ENCODE assay signal across 12 mouse cellular contexts in genomic region chr4:119531813-119532212, GRCm38 (mm10). TPM values are rescaled to one million over a fixed set of nuclear protein-coding genes. Genes with fewer than 3 reads are reported as not detected.
DNase-seq lines count a peak whose midpoint lies in the region; ATAC-seq and TF ChIP-seq lines count a peak whose summit lies in the region.
"Had no signal": no experiment of that assay in that cellular context is flagged by ENCODE, and none has a peak within 500 bp of the region (broad histone marks: within the 10 kb centered on the region; RNA-seq: fewer than 3 reads in every experiment).

No protein-coding gene starts in this region.

- no peak overlapping the region for H3K27ac ChIP-seq in gastrocnemius, adult 2 months
- H3K27ac ChIP-seq: forebrain, embryonic 12.5 days; liver, embryonic 13.5 days had no signal

- TF ChIP-seq CTCF in gastrocnemius, adult 2 months (IDR thresholded peaks at IDR 0.05), result peak; percentile 60
- TF ChIP-seq CTCF in lung, adult 2 months (IDR thresholded peaks at IDR 0.05; ENCODE audit: insufficient read depth, low read length), result no peak

- peak; percentile 41 for ATAC-seq in CD4-positive, CD25-positive, alpha-beta regulatory T cell, adult 4 months

- intact Hi-C loops in gastrocnemius, adult 2 months (cut with DNase I), result loop anchor here (2.0 to 5.0 kb wide), 2 partner anchors 101 to 285 kb away; no protein-coding TSS in a partner anchor
- intact Hi-C loops in gastrocnemius, postnatal 36 days (cut with DNase I), result loop anchor here (2.0 kb wide), 1 partner anchor 101 kb away; no protein-coding TSS in a partner anchor

- H3K4me1 ChIP-seq in lung, adult 2 months (ENCODE audit: control insufficient read depth, insufficient read depth, low read length), result no peaks in the 10 kb centered on the region
- H3K4me1 ChIP-seq: forebrain, embryonic 12.5 days; liver, embryonic 13.5 days had no signal

- 83% methylated on average over 2 of the region's 2 CpGs for WGBS in lung, adult 2 months

- H3K4me3 ChIP-seq in gastrocnemius, adult 2 months, result no peak overlapping the region
- no peak overlapping the region for H3K4me3 ChIP-seq in lung, adult 2 months (replicated peaks; ENCODE audit: extremely low read depth, low read depth, low read length)
- H3K4me3 ChIP-seq: forebrain, embryonic 12.5 days; liver, embryonic 13.5 days had no signal

- TF ChIP-seq POLR2A in lung, adult 2 months (IDR thresholded peaks at IDR 0.05; ENCODE audit: borderline replicate concordance, extremely low read depth, low read depth, low read length), result no peak

- no peak for DNase-seq in gastrocnemius, adult 2 months
- DNase-seq in gastrocnemius, postnatal 36 days, result no peak
- peak; percentile 38 for DNase-seq in lung, postnatal 25 days (ENCODE audit: low spot score)
- DNase-seq in lung, adult 2 months, result no peak
- peak; percentile 56 for DNase-seq in induced T-regulatory cell, adult 2 months (ENCODE audit: low read depth)
- DNase-seq in adrenal gland, adult 8-10 months, result no peak
- DNase-seq in Muller cell, postnatal 12 days (ENCODE audit: inconsistent ontology term), result no peak
- DNase-seq: heart, postnatal 14 days; kidney, postnatal 14 days; liver, embryonic 13.5 days had no signal

RNA-seq across cellular contexts. Expression of gene Foxj3, which starts 5.0 kb away (rescaled TPM):
- 10 to 100 TPM; 29.9 to 36.4 TPM for total RNA-seq in gastrocnemius, adult 2 months (2021)
- total RNA-seq in gastrocnemius, postnatal 36 days (2021), result 10 to 100 TPM; 22.0 to 24.6 TPM
- polyA plus RNA-seq in lung, adult 2 months (2012; rRNA removed), result 14.1 and 18.0 TPM in 2 replicates
- 10 to 100 TPM; 12.5 to 12.6 TPM for polyA plus RNA-seq in CD4-positive, CD25-positive, alpha-beta regulatory T cell, adult 4 months (2017; shearing (Covaris generic))
- total RNA-seq in adrenal gland, adult 8-10 months (2022), result 10 to 100 TPM; 36.4 to 54.2 (median 52.0) TPM

RNA-seq across cellular contexts. Expression of gene Frg2f1, which starts 7.5 kb away (rescaled TPM):
- total RNA-seq in gastrocnemius, adult 2 months (2021), result 1 to 10 TPM; 4.0 to 4.5 TPM
- 1 to 10 TPM; 4.4 to 4.6 TPM for total RNA-seq in gastrocnemius, postnatal 36 days (2021)
- polyA plus RNA-seq in lung, adult 2 months (2012; rRNA removed), result 5.1 and 5.9 TPM in 2 replicates
- 1 to 10 TPM; 2.3 to 5.2 TPM for polyA plus RNA-seq in CD4-positive, CD25-positive, alpha-beta regulatory T cell, adult 4 months (2017; shearing (Covaris generic))
- total RNA-seq in adrenal gland, adult 8-10 months (2022), result 10 to 100 TPM in 1 of 4 experiments, 1 to 10 TPM in 3; 8.7 to 10.2 (median 9.2) TPM

RNA-seq across cellular contexts. Expression of gene Rimkla, which starts 39.4 kb away (rescaled TPM):
- not detected for total RNA-seq in gastrocnemius, adult 2 months (2021)
- not detected for total RNA-seq in gastrocnemius, postnatal 36 days (2021)
- polyA plus RNA-seq in lung, adult 2 months (2012; rRNA removed), result 0.14 and 0.19 TPM in 2 replicates
- under 1 TPM in 1 of 2 experiments, not detected in 1; 0.11 TPM for polyA plus RNA-seq in CD4-positive, CD25-positive, alpha-beta regulatory T cell, adult 4 months (2017; shearing (Covaris generic))
- total RNA-seq in adrenal gland, adult 8-10 months (2022), result under 1 TPM; 0.29 to 0.59 (median 0.46) TPM

Comparison
In these comparisons a context has a peak if more than half of its experiments do, and no peak if none do; other contexts are left out.
1. DNase-seq: peak in lung, postnatal 25 days (single experiment) and induced T-regulatory cell, adult 2 months (single experiment); none in gastrocnemius, adult 2 months (single experiment), gastrocnemius, postnatal 36 days (0 of 2), lung, adult 2 months (single experiment), adrenal gland, adult 8-10 months (single experiment) and Muller cell, postnatal 12 days (single experiment).